Mouse (Mus musculus) testis, adult 2 months (tissue): ENCODE results near the gene Nol12.

Experiments
- CTCF ChIP-seq: fragments of 200-500 bp; IDR thresholded peaks from 2 replicates; pipeline ENCODE4 v1.5.1; 2012; ENCODE audit warnings: low read depth, mild to moderate bottlenecking, inconsistent platforms, low read length, moderate library complexity; ENCODE audit not compliant: control insufficient read depth, insufficient read depth, insufficient replicate concordance
- POLR2A ChIP-seq: fragments of 200-500 bp; IDR thresholded peaks from 2 replicates; pipeline ENCODE4 v1.6.1; 2012; ENCODE audit warnings: low read depth, mild to moderate bottlenecking, inconsistent platforms, low read length, moderate library complexity; ENCODE audit not compliant: control insufficient read depth

- TF ChIP-seq POLR2A (no peak), CTCF (no peak)
These were observed 3.2 kb downstream of the Nol12 start for GRCm38 (mm10) chr15:78937963-78938362.
